In genomic region chr9:69443203-69443602, GRCm38 (mm10) we compare ENCODE assay signal across 11 mouse cellular contexts. TPM values are rescaled to one million over a fixed set of nuclear protein-coding genes. Genes with fewer than 3 reads are reported as not detected.
DNase-seq lines count a peak whose midpoint lies in the region; ATAC-seq and TF ChIP-seq lines count a peak whose summit lies in the region.
"Had no signal": no experiment of that assay in that cellular context is flagged by ENCODE, and none has a peak within 500 bp of the region (broad histone marks: within the 10 kb centered on the region; RNA-seq: fewer than 3 reads in every experiment).

No protein-coding gene starts in this region.

- H3K9me3 ChIP-seq in stomach, postnatal 0 days (ENCODE audit: control insufficient read depth, low read length): no peaks in the 10 kb centered on the region
- H3K9me3 ChIP-seq in hindbrain, embryonic 16.5 days (ENCODE audit: control insufficient read depth, low read length): no peaks in the 10 kb centered on the region

- DNase-seq in lung, adult 18-20 months: peak; percentile 61 to 76
- DNase-seq in lung, adult 2 months: no peak
- peak; percentile 20 for DNase-seq in induced T-regulatory cell, adult 2 months (ENCODE audit: low read depth)
- peak; percentile 56 for DNase-seq in stomach, postnatal 0 days (ENCODE audit: low spot score)
- no peak for DNase-seq in kidney, postnatal 25 days
- DNase-seq: cerebellum, adult 2 months; kidney, adult 8-10 months; midbrain, embryonic 14.5 days had no signal

- H3K27me3 ChIP-seq in stomach, postnatal 0 days (ENCODE audit: control insufficient read depth, insufficient read depth, low read length): no peaks in the 10 kb centered on the region
- no peaks in the 10 kb centered on the region for H3K27me3 ChIP-seq in hindbrain, embryonic 16.5 days (replicated peaks; ENCODE audit: control insufficient read depth, insufficient read depth, low read length)

- no peak overlapping the region for H3K4me3 ChIP-seq in lung, adult 2 months (replicated peaks; ENCODE audit: extremely low read depth, low read depth, low read length)
- no peak overlapping the region for H3K4me3 ChIP-seq in bone marrow, adult 2 months (replicated peaks; ENCODE audit: control insufficient read depth, low read depth, low read length)
- H3K4me3 ChIP-seq in stomach, postnatal 0 days (ENCODE audit: low read depth, low read length): no peak overlapping the region
- no peak overlapping the region for H3K4me3 ChIP-seq in hindbrain, embryonic 16.5 days (ENCODE audit: low read length)
- H3K4me3 ChIP-seq: erythroblast, embryonic 14.5 days had no signal

- TF ChIP-seq CTCF in lung, adult 2 months (IDR thresholded peaks at IDR 0.05; ENCODE audit: insufficient read depth, low read length): no peak
- TF ChIP-seq CTCF in bone marrow, adult 2 months (IDR thresholded peaks at IDR 0.05; ENCODE audit: control insufficient read depth, insufficient read depth, low read length): no peak
- TF ChIP-seq CTCF in stomach, postnatal 0 days (IDR thresholded peaks at IDR 0.05; ENCODE audit: low read depth): no peak

- H3K9ac ChIP-seq in stomach, postnatal 0 days (ENCODE audit: low read length): no peak overlapping the region
- H3K9ac ChIP-seq in hindbrain, embryonic 16.5 days (ENCODE audit: low read depth, low read length): no peak overlapping the region

- TF ChIP-seq POLR2A in lung, adult 2 months (IDR thresholded peaks at IDR 0.05; ENCODE audit: borderline replicate concordance, extremely low read depth, low read depth, low read length): no peak
- no peak for TF ChIP-seq POLR2A in bone marrow, adult 2 months (IDR thresholded peaks at IDR 0.05; ENCODE audit: borderline replicate concordance, control insufficient read depth, low read depth, low read length)

- H3K4me1 ChIP-seq in lung, adult 2 months (ENCODE audit: control insufficient read depth, insufficient read depth, low read length): peaks cover 13% of the 10 kb centered on the region
- peaks cover 9% of the 10 kb centered on the region for H3K4me1 ChIP-seq in bone marrow, adult 2 months (ENCODE audit: control insufficient read depth, insufficient read depth, low read length)
- H3K4me1 ChIP-seq in stomach, postnatal 0 days (replicated peaks; ENCODE audit: control insufficient read depth, insufficient read depth): no peaks in the 10 kb centered on the region
- H3K4me1 ChIP-seq in hindbrain, embryonic 16.5 days (ENCODE audit: control insufficient read depth, insufficient read depth, low read depth, low read length): no peaks in the 10 kb centered on the region

- peak; percentile 76 for ATAC-seq in stomach, postnatal 0 days (ENCODE audit: low FRiP score, low TSS enrichment)
- ATAC-seq in hindbrain, embryonic 16.5 days: no peak

- peak overlapping the region; percentile 25; the same call in 1 of the 2 replicates for H3K4me2 ChIP-seq in stomach, postnatal 0 days (replicated peaks; ENCODE audit: low read depth)
- H3K4me2 ChIP-seq in hindbrain, embryonic 16.5 days (ENCODE audit: low read length): no peak overlapping the region

- peak overlapping the region; percentile 64; the same call in 1 of the 2 replicates for H3K27ac ChIP-seq in bone marrow, adult 2 months (ENCODE audit: control insufficient read depth, insufficient read depth, low read depth, low read length, poor library complexity)
- H3K27ac ChIP-seq in stomach, postnatal 0 days (replicated peaks): peak overlapping the region; percentile 56
- H3K27ac ChIP-seq in hindbrain, embryonic 16.5 days (ENCODE audit: low read depth, low read length): no peak overlapping the region

- 14% methylated on average over 3 of the region's 3 CpGs for WGBS in lung, adult 2 months
- 33% methylated on average over 3 of the region's 3 CpGs for WGBS in bone marrow, adult 2 months
- 16% methylated on average over 3 of the region's 3 CpGs for WGBS in stomach, postnatal 0 days
- WGBS in hindbrain, embryonic 16.5 days: 59% methylated on average over 3 of the region's 3 CpGs

- no peak for TF ChIP-seq EP300 in stomach, postnatal 0 days (optimal IDR thresholded peaks at IDR 0.05)

- H3K36me3 ChIP-seq in stomach, postnatal 0 days (ENCODE audit: control insufficient read depth, insufficient read depth, low read length): no peaks in the 10 kb centered on the region
- H3K36me3 ChIP-seq in hindbrain, embryonic 16.5 days (ENCODE audit: control insufficient read depth, insufficient read depth, low read length): no peaks in the 10 kb centered on the region

RNA-seq across cellular contexts. Expression of gene Anxa2, which starts 10.2 kb away (rescaled TPM):
- polyA plus RNA-seq in lung, adult 2 months (2012; rRNA removed): 352 and 457 TPM in 2 replicates
- polyA plus RNA-seq in bone marrow, adult 2 months (2011; ENCODE audit: insufficient read depth, insufficient read length, low replicate concordance, missing spikeins): 98.8 and 211 TPM in 2 replicates
- 634 and 654 TPM in 2 replicates for polyA plus RNA-seq in stomach, postnatal 0 days (2015; fragmentation: Nextera tagmentation; extraction: Ambion mirVana)
- polyA plus RNA-seq in hindbrain, embryonic 16.5 days (2015; fragmentation: Nextera tagmentation; extraction: Ambion mirVana): 153 and 199 TPM in 2 replicates

RNA-seq across cellular contexts. Expression of gene Ice2, which starts 45.5 kb away (rescaled TPM):
- polyA plus RNA-seq in lung, adult 2 months (2012; rRNA removed): 1.8 and 2.9 TPM in 2 replicates
- 4.9 and 6.4 TPM in 2 replicates for polyA plus RNA-seq in bone marrow, adult 2 months (2011; ENCODE audit: insufficient read depth, insufficient read length, low replicate concordance, missing spikeins)
- polyA plus RNA-seq in stomach, postnatal 0 days (2015; fragmentation: Nextera tagmentation; extraction: Ambion mirVana): 4.3 and 4.8 TPM in 2 replicates
- 8.3 and 9.4 TPM in 2 replicates for polyA plus RNA-seq in hindbrain, embryonic 16.5 days (2015; fragmentation: Nextera tagmentation; extraction: Ambion mirVana)

Comparison
In these comparisons a context has a peak if more than half of its experiments do, and no peak if none do; other contexts are left out.
1. DNase-seq: peak in lung, adult 18-20 months (2 of 2), induced T-regulatory cell, adult 2 months (single experiment) and stomach, postnatal 0 days (single experiment); none in lung, adult 2 months (single experiment) and kidney, postnatal 25 days (0 of 2).